Mouse (Mus musculus): ENCODE results near the gene Syt8. TPM values are rescaled to one million over a fixed set of nuclear protein-coding genes. Genes with fewer than 3 reads are reported as not detected.
A peak's percentile ranks its signal among the peaks of the same experiment; 100 is the strongest.

Syt8 gene
- polyA plus RNA-seq, 1 experiment from 2014 or later, result not detected

DNA sequence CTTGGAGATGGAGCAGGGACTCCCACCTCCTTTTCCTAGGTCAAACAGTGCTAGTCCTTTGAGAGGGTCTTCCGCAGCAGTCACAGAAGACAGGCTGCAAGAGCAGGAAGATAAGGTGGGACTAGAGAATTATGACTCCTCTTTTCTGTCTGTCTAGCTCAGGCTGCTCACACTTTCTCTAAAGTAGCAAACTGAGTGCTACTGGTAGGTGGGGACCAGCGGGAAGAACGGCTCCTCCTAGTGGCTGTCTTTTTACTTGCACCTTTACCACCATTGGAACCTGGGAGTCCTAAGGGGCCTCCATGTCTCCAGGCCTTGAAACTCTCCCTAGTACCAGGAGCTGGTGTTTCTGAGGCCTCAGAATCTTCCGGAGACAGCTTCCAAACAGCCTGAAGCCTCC, 874 bp downstream of the Syt8 start:
- peaks cover 36% of the 10 kb centered on the region for H3K27me3 ChIP-seq (replicated peaks)
- H3K36me3 ChIP-seq, result no peaks in the 10 kb centered on the region
- ATAC-seq, result peak; percentile 53; the same call in 1 of the 2 replicates
- 20% methylated on average over 4 of the region's 4 CpGs for WGBS (ENCODE audit: insufficient replicate concordance)
- H3K27ac ChIP-seq, result peak overlapping the region; percentile 7; the same call in 1 of the 2 replicates
- no peak overlapping the region for H3K9ac ChIP-seq
- H3K9me3 ChIP-seq (replicated peaks), result no peaks in the 10 kb centered on the region
- no peak overlapping the region for H3K4me2 ChIP-seq
- peaks cover 12% of the 10 kb centered on the region; the same call in 1 of the 2 replicates for H3K4me1 ChIP-seq
- H3K4me3 ChIP-seq, result no peak overlapping the region

DNA sequence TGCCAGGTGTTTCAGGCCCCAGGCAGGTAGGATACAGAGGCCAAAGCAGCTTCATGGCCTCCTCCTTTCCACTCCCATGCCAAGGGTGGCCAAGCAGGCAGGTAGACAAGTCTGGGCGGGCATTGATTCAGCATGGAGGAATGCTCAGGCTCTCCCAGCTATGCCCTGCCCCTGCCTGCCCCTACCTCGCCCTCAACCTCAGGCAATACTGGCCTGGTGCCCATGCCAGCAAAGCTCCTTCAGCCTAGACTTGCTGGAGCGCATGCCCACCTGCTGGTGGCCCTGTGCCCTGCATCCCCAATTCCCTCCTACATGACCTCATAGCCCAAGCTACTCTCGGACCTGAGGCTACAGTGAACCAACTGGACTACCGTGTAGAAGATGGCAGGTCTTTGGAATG, 2.7 kb downstream of the Syt8 start:
- ATAC-seq, result no peak
- 72% methylated on average over 5 of the region's 5 CpGs for WGBS (ENCODE audit: insufficient replicate concordance)
- peaks cover 26% of the 10 kb centered on the region; the same call in 1 of the 2 replicates for H3K4me1 ChIP-seq
- H3K4me3 ChIP-seq, result no peak overlapping the region
- no peaks in the 10 kb centered on the region for H3K9me3 ChIP-seq (replicated peaks)
- no peak overlapping the region for H3K9ac ChIP-seq
- peaks cover 23% of the 10 kb centered on the region for H3K27me3 ChIP-seq (replicated peaks)
- no peaks in the 10 kb centered on the region for H3K36me3 ChIP-seq
- no peak overlapping the region for H3K4me2 ChIP-seq
- H3K27ac ChIP-seq, result no peak overlapping the region

GRCm38 (mm10) chr7:142439966-142440365, 5.3 kb downstream of the Syt8 start:
- H3K27me3 ChIP-seq (replicated peaks), result no peaks in the 10 kb centered on the region; the same call in 1 of the 2 replicates
- 77% methylated on average over 14 of the region's 14 CpGs for WGBS (ENCODE audit: insufficient replicate concordance)

GRCm38 (mm10) chr7:142440657-142441114, 6.0 kb downstream of the Syt8 start:
- WGBS (ENCODE audit: insufficient replicate concordance), result 51% methylated on average over 5 of the region's 5 CpGs
- Histone ChIP-seq H3K4me3 (no peak overlapping the region), H3K27me3 (replicated peaks) (no peaks in the 10 kb centered on the region; the same call in 1 of the 2 replicates), H3K9ac (no peak overlapping the region), H3K36me3 (no peaks in the 10 kb centered on the region), H3K27ac (no peak overlapping the region), H3K4me1 (0 out of 2 replicates have a peak, but pooled peaks cover 15% of the 10 kb centered on the region), H3K4me2 (no peak overlapping the region), H3K9me3 (replicated peaks) (no peaks in the 10 kb centered on the region)
- ATAC-seq, result 0 out of 2 replicates have a peak, but pooled peaks have one; percentile 22

More at GRCm38 (mm10) chr7:142439966-142440365, 5.3 kb downstream of the Syt8 start:
- H3K9ac ChIP-seq, result no peak overlapping the region
- H3K4me2 ChIP-seq, result no peak overlapping the region
- ATAC-seq, result no peak
- H3K4me3 ChIP-seq, result no peak overlapping the region
- 0 out of 2 replicates have a peak, but pooled peaks cover 15% of the 10 kb centered on the region for H3K4me1 ChIP-seq
- H3K36me3 ChIP-seq, result no peaks in the 10 kb centered on the region
- H3K9me3 ChIP-seq (replicated peaks), result no peaks in the 10 kb centered on the region
- no peak overlapping the region for H3K27ac ChIP-seq

DNA sequence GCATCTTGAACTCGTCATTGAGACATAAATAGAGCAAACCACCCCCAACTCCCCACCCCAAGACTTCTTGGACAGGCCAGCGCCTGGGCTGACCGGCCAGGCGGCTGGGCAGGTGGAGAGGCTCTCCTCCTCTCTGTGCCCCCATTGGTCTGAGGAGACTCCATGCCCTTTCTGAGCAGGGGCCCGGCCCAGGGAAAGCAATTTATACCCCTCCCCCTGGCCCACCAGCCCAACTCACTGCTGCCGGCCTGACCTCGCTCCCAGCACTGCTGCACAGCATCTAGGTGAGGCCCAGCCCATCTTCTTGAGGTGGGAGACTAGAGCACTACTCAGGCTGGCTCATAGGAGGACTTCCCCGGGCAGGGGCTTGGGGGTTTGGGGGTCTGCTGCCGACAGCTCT, 6.9 kb downstream of the Syt8 start, which contains the start of gene Tnni2:
Tnni2 (plus strand) TSS at position 224 of the 400 bp plus-strand sequence.
- H3K9ac ChIP-seq, result no peak within 1 kb of the TSS
- H3K4me2 ChIP-seq, result no peak within 1 kb of the TSS
- WGBS (ENCODE audit: insufficient replicate concordance), result 64% methylated on average over 9 of the region's 9 CpGs
- H3K9me3 ChIP-seq (replicated peaks), result no peaks in the 10 kb centered on the region
- 0 out of 2 replicates have a peak, but pooled peaks cover 15% of the 10 kb centered on the region for H3K4me1 ChIP-seq
- H3K27ac ChIP-seq, result 0 out of 2 replicates have a peak within 1 kb of the TSS, but pooled peaks have one; percentile 20
- no peaks in the 10 kb centered on the region; the same call in 1 of the 2 replicates for H3K27me3 ChIP-seq (replicated peaks)
- ATAC-seq, result no peak
- no peak within 1 kb of the TSS for H3K4me3 ChIP-seq
- H3K36me3 ChIP-seq, result no peaks in the 10 kb centered on the region

DNA sequence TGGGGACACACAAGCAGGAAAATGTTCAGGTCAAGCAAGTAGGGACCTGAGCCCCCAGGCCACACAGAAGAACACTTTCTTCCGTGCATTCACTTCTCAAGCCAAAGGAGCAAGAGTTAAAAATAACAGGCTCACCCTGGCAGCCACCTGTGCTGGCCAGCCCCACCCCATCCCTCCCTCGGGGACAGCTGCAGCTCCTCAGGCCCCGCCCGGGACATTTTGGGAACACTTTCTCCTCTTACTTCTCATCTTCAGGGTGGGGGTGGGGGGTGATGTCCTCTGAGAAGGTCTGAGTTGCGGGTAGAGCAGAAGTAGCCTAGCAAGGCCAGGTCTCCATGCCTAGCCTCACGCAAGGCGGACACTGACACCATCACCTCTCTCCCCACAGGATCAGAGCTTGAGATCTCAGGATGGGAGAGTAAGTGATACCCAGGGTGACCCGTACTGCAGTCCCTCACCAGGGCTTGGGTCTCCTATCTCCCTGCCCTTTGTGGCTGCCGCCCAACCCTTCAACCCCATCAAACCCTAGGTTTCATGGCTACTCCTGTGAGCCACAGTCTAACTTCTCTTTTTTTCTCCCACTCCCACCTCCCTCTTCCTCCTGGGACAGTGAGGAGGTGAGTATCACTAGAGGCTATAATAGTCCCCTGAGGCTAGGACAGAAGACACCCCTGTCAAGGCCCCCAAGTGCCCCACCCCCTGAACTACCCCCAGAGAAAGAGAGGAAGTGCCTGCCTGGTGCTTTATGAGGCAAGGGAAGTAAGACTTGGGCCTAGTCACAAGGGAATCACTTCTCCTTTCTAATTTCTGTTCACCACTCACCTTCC, 7.6 kb downstream of the Syt8 start:
- 40% methylated on average over 9 of the region's 9 CpGs for WGBS (ENCODE audit: insufficient replicate concordance)
- H3K4me1 ChIP-seq, result 0 out of 2 replicates have a peak, but pooled peaks cover 15% of the 10 kb centered on the region
- no peak overlapping the region for H3K4me2 ChIP-seq
- ATAC-seq, result no peak
- no peaks in the 10 kb centered on the region for H3K9me3 ChIP-seq (replicated peaks)
- no peaks in the 10 kb centered on the region; the same call in 1 of the 2 replicates for H3K27me3 ChIP-seq (replicated peaks)
- H3K9ac ChIP-seq, result no peak overlapping the region
- no peak overlapping the region for H3K4me3 ChIP-seq
- 0 out of 2 replicates have a peak overlapping the region, but pooled peaks have one; percentile 20 for H3K27ac ChIP-seq
- H3K36me3 ChIP-seq, result no peaks in the 10 kb centered on the region

DNA sequence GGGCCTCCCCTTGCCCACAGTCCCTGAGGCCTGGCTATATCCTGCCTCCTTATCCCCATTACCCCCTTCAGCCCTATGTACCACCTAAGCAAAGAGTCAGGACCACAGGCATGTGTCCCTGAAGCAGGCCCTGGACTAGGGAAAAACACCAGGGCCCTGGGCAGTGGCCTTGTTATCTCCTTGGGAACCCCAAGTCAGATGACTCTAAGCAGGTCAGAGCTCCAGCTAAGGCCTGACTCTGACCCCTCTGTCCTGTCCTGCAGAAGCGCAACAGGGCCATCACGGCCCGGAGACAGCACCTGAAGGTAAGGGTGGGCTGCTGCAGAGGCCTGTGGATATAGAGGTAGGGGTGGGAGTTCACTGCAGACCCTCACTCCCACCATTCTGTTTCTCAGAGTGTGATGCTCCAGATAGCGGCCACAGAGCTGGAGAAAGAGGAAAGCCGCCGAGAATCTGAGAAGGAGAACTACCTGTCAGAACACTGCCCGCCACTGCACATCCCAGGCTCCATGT, 8.3 kb downstream of the Syt8 start:
- Histone ChIP-seq H3K27me3 (replicated peaks) (no peaks in the 10 kb centered on the region; the same call in 1 of the 2 replicates), H3K27ac (peak overlapping the region; percentile 49; the same call in 1 of the 2 replicates)

DNA sequence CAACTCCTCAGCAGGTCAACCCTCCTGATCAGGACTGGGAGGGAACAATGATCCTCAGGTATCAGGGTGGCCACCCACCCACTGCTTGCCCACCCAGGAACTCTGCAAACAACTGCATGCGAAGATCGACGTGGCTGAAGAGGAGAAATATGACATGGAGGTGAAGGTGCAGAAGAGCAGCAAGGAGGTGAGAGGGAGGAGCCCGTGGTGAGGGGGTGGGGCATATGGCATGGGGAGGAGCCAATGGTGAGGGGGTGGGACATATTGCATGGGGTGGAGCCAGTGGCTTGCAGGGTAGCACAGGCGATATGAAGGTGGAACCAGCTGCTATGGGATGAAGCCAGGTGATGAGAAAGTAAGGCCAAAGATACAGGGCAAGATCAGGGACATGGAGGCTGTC, 8.8 kb downstream of the Syt8 start:
- Histone ChIP-seq H3K4me1 (0 out of 2 replicates have a peak, but pooled peaks cover 15% of the 10 kb centered on the region), H3K36me3 (no peaks in the 10 kb centered on the region), H3K9ac (no peak overlapping the region), H3K4me2 (no peak overlapping the region), H3K27ac (no peak overlapping the region), H3K4me3 (no peak overlapping the region), H3K9me3 (replicated peaks) (no peaks in the 10 kb centered on the region), H3K27me3 (replicated peaks) (no peaks in the 10 kb centered on the region; the same call in 1 of the 2 replicates)
- no peak for ATAC-seq
- 67% methylated on average over 5 of the region's 5 CpGs for WGBS (ENCODE audit: insufficient replicate concordance)

More for the DNA sequence above, 8.3 kb downstream of the Syt8 start:
- no peaks in the 10 kb centered on the region for H3K9me3 ChIP-seq (replicated peaks)
- H3K9ac ChIP-seq, result no peak overlapping the region
- no peak overlapping the region for H3K4me2 ChIP-seq
- 0 out of 2 replicates have a peak, but pooled peaks cover 15% of the 10 kb centered on the region for H3K4me1 ChIP-seq
- ATAC-seq, result peak; percentile 14; the same call in 1 of the 2 replicates
- no peaks in the 10 kb centered on the region for H3K36me3 ChIP-seq
- 62% methylated on average over 7 of the region's 7 CpGs for WGBS (ENCODE audit: insufficient replicate concordance)
- no peak overlapping the region for H3K4me3 ChIP-seq

GRCm38 (mm10) chr7:142444171-142444570, 9.5 kb downstream of the Syt8 start:
- Histone ChIP-seq H3K9me3 (replicated peaks) (no peaks in the 10 kb centered on the region), H3K27ac (no peak overlapping the region), H3K27me3 (replicated peaks) (no peaks in the 10 kb centered on the region; the same call in 1 of the 2 replicates), H3K4me3 (no peak overlapping the region), H3K36me3 (no peaks in the 10 kb centered on the region), H3K4me2 (no peak overlapping the region), H3K4me1 (0 out of 2 replicates have a peak, but pooled peaks cover 15% of the 10 kb centered on the region), H3K9ac (no peak overlapping the region)
- ATAC-seq, result no peak
- WGBS (ENCODE audit: insufficient replicate concordance), result 69% methylated on average over 6 of the region's 6 CpGs

GRCm38 (mm10) chr7:142445324-142445723, 10.7 kb downstream of the Syt8 start:
- Histone ChIP-seq H3K36me3 (no peaks in the 10 kb centered on the region), H3K4me2 (no peak overlapping the region), H3K27me3 (replicated peaks) (no peaks in the 10 kb centered on the region; the same call in 1 of the 2 replicates), H3K9me3 (replicated peaks) (no peaks in the 10 kb centered on the region), H3K4me1 (0 out of 2 replicates have a peak, but pooled peaks cover 15% of the 10 kb centered on the region), H3K4me3 (no peak overlapping the region), H3K27ac (no peak overlapping the region), H3K9ac (no peak overlapping the region)
- 69% methylated on average over 6 of the region's 6 CpGs for WGBS (ENCODE audit: insufficient replicate concordance)
- no peak for ATAC-seq

- WGBS (ENCODE audit: insufficient replicate concordance), result 55% methylated on average over 4 of the region's 4 CpGs
- Histone ChIP-seq H3K27ac (no peak overlapping the region), H3K27me3 (replicated peaks) (no peaks in the 10 kb centered on the region; the same call in 1 of the 2 replicates), H3K36me3 (no peaks in the 10 kb centered on the region), H3K4me3 (no peak overlapping the region), H3K4me1 (0 out of 2 replicates have a peak, but pooled peaks cover 7% of the 10 kb centered on the region), H3K4me2 (no peak overlapping the region), H3K9ac (no peak overlapping the region), H3K9me3 (replicated peaks) (no peaks in the 10 kb centered on the region)
- ATAC-seq, result no peak
Measured at GRCm38 (mm10) chr7:142446264-142446663, 11.6 kb downstream of the Syt8 start.
